Mouse (Mus musculus) MEL (cell line): ENCODE measurements around the gene Gale.

Source experiments
- CTCF ChIP-seq, 3 experiments: IDR thresholded peaks in 2 of 3; conservative IDR thresholded peaks in 1 of 3; 2 replicates each; pipeline ENCODE4 v1.5.1; 2011 to 2012; ENCODE audit warnings: low read length in 3 of 3, low read depth in 2 of 3, mild to moderate bottlenecking in 2 of 3, improper control_type of control experiment in 1 of 3, inconsistent platforms in 1 of 3, mixed read lengths in 1 of 3, moderate library complexity in 1 of 3; ENCODE audit not compliant: control insufficient read depth in 1 of 3, insufficient read depth in 1 of 3, poor library complexity in 1 of 3, severe bottlenecking in 1 of 3
- EP300 ChIP-seq, 2 experiments: IDR thresholded peaks; 2 replicates each; pipeline ENCODE4 v1.6.1; 2011; ENCODE audit warnings: improper control_type of control experiment in 2 of 2, low read length in 2 of 2, low read depth in 1 of 2, mild to moderate bottlenecking in 1 of 2
- ETS1 ChIP-seq: IDR thresholded peaks from 2 replicates; pipeline ENCODE4 v1.6.1; 2012; ENCODE audit warnings: low read depth, mild to moderate bottlenecking, inconsistent platforms, low read length, improper control_type of control experiment, moderate library complexity
- MAFK ChIP-seq: IDR thresholded peaks from 2 replicates; pipeline ENCODE4 v1.6.1; 2011; ENCODE audit warnings: low read depth, mild to moderate bottlenecking, low read length, improper control_type of control experiment, borderline replicate concordance
- MXI1 ChIP-seq: IDR thresholded peaks from 2 replicates; pipeline ENCODE4 v1.6.1; 2011; ENCODE audit warnings: mild to moderate bottlenecking, low read depth, low read length, improper control_type of control experiment
- MYC ChIP-seq: IDR thresholded peaks from 2 replicates; pipeline ENCODE4 v1.6.1; 2011; ENCODE audit warnings: low read depth, mild to moderate bottlenecking, low read length, improper control_type of control experiment, moderate library complexity
- POLR2A ChIP-seq, 2 experiments: IDR thresholded peaks; 2 replicates each; pipeline ENCODE4 v1.6.1; 2011 to 2012; ENCODE audit warnings: low read length in 2 of 2, mild to moderate bottlenecking in 2 of 2, control low read depth in 1 of 2, improper control_type of control experiment in 1 of 2, low read depth in 1 of 2, moderate library complexity in 1 of 2; ENCODE audit not compliant: control insufficient read depth in 1 of 2, insufficient read depth in 1 of 2, poor library complexity in 1 of 2
- SIN3A ChIP-seq: IDR thresholded peaks from 2 replicates; pipeline ENCODE4 v1.6.1; 2012; ENCODE audit warnings: low read length, improper control_type of control experiment, inconsistent platforms
- USF1 ChIP-seq: IDR thresholded peaks from 2 replicates; pipeline ENCODE4 v1.6.1; 2014; ENCODE audit warnings: low read depth, mild to moderate bottlenecking, inconsistent platforms, low read length, improper control_type of control experiment, moderate library complexity
- ZMIZ1 ChIP-seq: IDR thresholded peaks from 2 replicates; pipeline ENCODE4 v1.6.1; 2012; ENCODE audit warnings: low read depth, mild to moderate bottlenecking, inconsistent platforms, low read length, improper control_type of control experiment, moderate library complexity
- ZNF384 ChIP-seq: IDR thresholded peaks from 2 replicates; pipeline ENCODE4 v1.6.1; 2012; ENCODE audit warnings: low read depth, mild to moderate bottlenecking, inconsistent platforms, low read length, improper control_type of control experiment

DNA sequence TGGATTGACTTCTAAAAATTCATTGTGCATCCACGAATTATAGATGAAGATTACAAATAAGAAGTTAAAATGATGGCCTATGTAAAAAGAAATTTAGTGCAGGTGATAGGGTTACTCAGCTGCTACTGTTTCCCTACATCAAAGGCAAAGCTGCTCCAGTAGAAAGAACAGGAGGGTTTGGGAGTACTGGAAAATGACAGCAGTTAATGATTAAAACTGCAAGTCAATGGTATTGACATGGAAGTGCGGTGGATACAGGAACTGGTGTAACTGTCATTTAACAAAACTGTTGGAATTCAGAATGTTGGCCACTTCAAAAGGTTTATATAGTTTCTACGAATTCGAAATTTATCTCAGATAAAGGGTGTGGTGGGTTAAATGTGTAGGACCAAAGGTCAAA is 31.6 kb downstream of the Gale start:
- no peak for TF ChIP-seq CTCF (IDR thresholded peaks at IDR 0.05 in 2 of 3, conservative IDR thresholded peaks at IDR 0.05 in 1 of 3; ENCODE audit: control insufficient read depth in 1 of 3, insufficient read depth in 1 of 3, low read depth in 2 of 3, low read length in 3 of 3, poor library complexity in 1 of 3, severe bottlenecking in 1 of 3)
- no peak for TF ChIP-seq USF1
- TF ChIP-seq ZMIZ1, result no peak
- no peak for TF ChIP-seq POLR2A (IDR thresholded peaks at IDR 0.05; ENCODE audit: control insufficient read depth in 1 of 2, insufficient read depth in 1 of 2, low read depth in 1 of 2, low read length in 2 of 2, poor library complexity in 1 of 2)
- no peak for TF ChIP-seq MAFK
- TF ChIP-seq MYC, result no peak
- TF ChIP-seq ETS1, result no peak
- no peak for TF ChIP-seq SIN3A
- TF ChIP-seq EP300 (IDR thresholded peaks at IDR 0.05; ENCODE audit: low read depth in 1 of 2, low read length in 2 of 2), result no peak
- TF ChIP-seq ZNF384, result no peak
- TF ChIP-seq MXI1, result no peak
